Mouse (Mus musculus): ENCODE measurements around the gene Spns1. TPM values are rescaled to one million over a fixed set of nuclear protein-coding genes. Genes with fewer than 3 reads are reported as not detected.

The Spns1 gene
- polyA plus RNA-seq, 2 experiments = 11.6 to 21.7 TPM

DNA sequence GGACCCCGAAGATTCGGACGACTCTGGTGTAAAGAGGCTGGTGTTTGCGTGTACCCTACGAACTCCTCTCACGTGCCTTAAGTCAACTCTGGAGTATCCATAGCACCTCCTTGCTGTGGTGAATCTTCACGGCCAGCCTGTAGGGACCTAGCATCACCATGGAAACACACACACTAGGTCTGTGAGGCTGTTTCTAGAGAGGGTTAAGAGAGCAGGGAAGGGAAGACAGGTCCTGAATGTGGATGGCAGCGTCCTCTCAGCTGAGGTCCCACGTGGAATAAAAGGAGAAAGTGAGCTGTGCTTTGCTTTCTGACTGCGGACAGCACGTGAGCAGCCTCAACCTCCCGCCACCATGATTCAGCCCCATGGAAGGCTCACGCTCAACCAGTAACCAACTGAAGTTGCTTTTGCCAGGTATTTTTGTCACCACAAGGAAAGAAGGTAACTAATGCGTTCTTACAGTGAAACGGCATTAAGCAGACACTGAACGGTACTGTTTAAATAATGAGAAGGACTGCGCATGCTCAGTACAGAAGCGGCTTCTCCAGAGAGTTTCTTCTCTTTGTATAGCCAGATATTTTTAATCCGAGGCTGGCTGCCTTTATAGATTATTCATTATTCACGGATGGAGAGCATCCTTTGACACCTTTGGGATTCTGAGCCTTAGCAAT lies 26.4 kb downstream of the Spns1 start:
- Histone ChIP-seq H3K4me3 (ENCODE audit: insufficient read depth in 1 of 2, low read depth in 2 of 2, low read length in 2 of 2) (no peak overlapping the region), H3K4me1 (replicated peaks; ENCODE audit: control insufficient read depth in 2 of 2, insufficient read depth in 2 of 2, low read length in 1 of 2) (peaks cover 9 to 29% of the 10 kb centered on the region in 2 experiments), H3K27ac (no peak overlapping the region), H3K9ac (replicated peaks) (no peak overlapping the region), H3K4me2 (ENCODE audit: low read depth) (no peak overlapping the region; the same call in 1 of the 2 replicates), H3K27me3 (ENCODE audit: control insufficient read depth, insufficient read depth, low read length) (no peaks in the 10 kb centered on the region), H3K9me3 (ENCODE audit: control insufficient read depth, low read length) (no peaks in the 10 kb centered on the region), H3K36me3 (replicated peaks; ENCODE audit: control insufficient read depth, insufficient read depth, low read depth) (no peaks in the 10 kb centered on the region)
- WGBS (ENCODE audit: insufficient replicate concordance) = 64% methylated on average over 20 of the region's 20 CpGs
- DNase-seq (ENCODE audit: low read depth in 3 of 3, low spot score in 3 of 3) = no peak
- ATAC-seq (ENCODE audit: insufficient read depth) = no peak
- TF ChIP-seq EP300 (IDR thresholded peaks at IDR 0.05; ENCODE audit: low read depth) (no peak), CTCF (IDR thresholded peaks at IDR 0.05; ENCODE audit: low read depth) (no peak)

DNA sequence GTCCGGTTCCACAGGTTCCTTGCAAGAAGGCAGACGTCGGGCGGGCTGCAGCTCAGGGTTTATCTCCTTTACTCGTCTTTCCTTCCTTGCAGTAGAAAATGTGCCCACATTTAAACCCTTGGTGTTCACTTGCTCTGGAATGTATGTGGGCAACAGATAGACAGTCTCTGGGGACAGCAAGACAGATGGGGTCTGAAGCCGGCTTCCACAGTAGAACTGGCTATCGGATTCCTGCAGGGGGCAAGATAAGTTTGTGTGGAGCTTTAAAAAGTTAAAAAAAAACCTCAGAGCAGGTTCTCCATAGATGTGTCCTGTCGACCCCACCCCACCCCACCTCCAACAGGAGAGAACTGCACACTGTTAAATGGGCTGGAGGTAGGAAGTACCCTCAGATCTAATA lies 29.0 kb downstream of the Spns1 start:
- TF ChIP-seq CTCF (IDR thresholded peaks at IDR 0.05; ENCODE audit: low read depth) (no peak), EP300 (IDR thresholded peaks at IDR 0.05; ENCODE audit: low read depth) (peak; percentile 52)
- no peak overlapping the region for H3K27ac ChIP-seq
- no peak overlapping the region for H3K4me3 ChIP-seq (ENCODE audit: insufficient read depth in 1 of 2, low read depth in 2 of 2, low read length in 2 of 2)
- peak; percentile 85 for ATAC-seq (ENCODE audit: insufficient read depth)
- no peak overlapping the region for H3K9ac ChIP-seq (replicated peaks)
- no peaks in the 10 kb centered on the region for H3K36me3 ChIP-seq (replicated peaks; ENCODE audit: control insufficient read depth, insufficient read depth, low read depth)
- H3K9me3 ChIP-seq (ENCODE audit: control insufficient read depth, low read length) = no peaks in the 10 kb centered on the region
- 11% methylated on average over 8 of the region's 8 CpGs for WGBS (ENCODE audit: insufficient replicate concordance)
- peak; percentile 37 to 39 (median 38) for DNase-seq (ENCODE audit: low read depth in 3 of 3, low spot score in 3 of 3)
- no peaks in the 10 kb centered on the region for H3K27me3 ChIP-seq (ENCODE audit: control insufficient read depth, insufficient read depth, low read length)
- peaks cover 0 to 13% of the 10 kb centered on the region in 2 experiments; a peak in 2 of 4 replicates for H3K4me1 ChIP-seq (replicated peaks; ENCODE audit: control insufficient read depth in 2 of 2, insufficient read depth in 2 of 2, low read length in 1 of 2)
- no peak overlapping the region for H3K4me2 ChIP-seq (ENCODE audit: low read depth)

DNA sequence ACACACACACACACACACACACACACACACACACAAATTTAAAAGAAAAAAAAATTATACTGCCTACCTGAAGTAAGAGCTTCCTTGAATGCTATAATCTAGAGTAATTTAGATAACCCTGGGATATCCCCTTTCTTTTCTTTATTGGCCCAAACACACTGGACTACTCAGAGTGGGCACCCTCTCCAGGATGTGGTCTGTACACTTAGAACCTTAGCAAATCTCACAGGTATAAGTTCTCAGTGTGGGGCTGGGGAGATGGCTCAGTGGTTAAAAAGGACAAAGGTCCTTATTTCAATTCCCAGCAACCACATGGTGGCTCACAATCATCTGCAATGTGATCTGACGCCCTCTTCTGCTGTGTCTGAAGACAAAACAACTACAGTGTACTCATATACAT lies 30.2 kb downstream of the Spns1 start:
- TF ChIP-seq EP300 (IDR thresholded peaks at IDR 0.05; ENCODE audit: low read depth) (no peak), CTCF (IDR thresholded peaks at IDR 0.05; ENCODE audit: low read depth) (no peak)
- no peak overlapping the region for H3K4me3 ChIP-seq (ENCODE audit: insufficient read depth in 1 of 2, low read depth in 2 of 2, low read length in 2 of 2)
- no peaks in the 10 kb centered on the region for H3K36me3 ChIP-seq (replicated peaks; ENCODE audit: control insufficient read depth, insufficient read depth, low read depth)
- no peaks in the 10 kb centered on the region for H3K27me3 ChIP-seq (ENCODE audit: control insufficient read depth, insufficient read depth, low read length)
- 52% methylated on average over 1 of the region's 1 CpGs for WGBS (ENCODE audit: insufficient replicate concordance)
- H3K9me3 ChIP-seq (ENCODE audit: control insufficient read depth, low read length) = no peaks in the 10 kb centered on the region
- H3K4me1 ChIP-seq (replicated peaks; ENCODE audit: control insufficient read depth in 2 of 2, insufficient read depth in 2 of 2, low read length in 1 of 2) = peaks cover 0 to 12% of the 10 kb centered on the region in 2 experiments; a peak in 2 of 4 replicates
- H3K27ac ChIP-seq = no peak overlapping the region
- H3K9ac ChIP-seq (replicated peaks) = no peak overlapping the region
- no peak overlapping the region for H3K4me2 ChIP-seq (ENCODE audit: low read depth)
- DNase-seq (ENCODE audit: low read depth in 3 of 3, low spot score in 3 of 3) (no peak), ATAC-seq (ENCODE audit: insufficient read depth) (no peak)

DNA sequence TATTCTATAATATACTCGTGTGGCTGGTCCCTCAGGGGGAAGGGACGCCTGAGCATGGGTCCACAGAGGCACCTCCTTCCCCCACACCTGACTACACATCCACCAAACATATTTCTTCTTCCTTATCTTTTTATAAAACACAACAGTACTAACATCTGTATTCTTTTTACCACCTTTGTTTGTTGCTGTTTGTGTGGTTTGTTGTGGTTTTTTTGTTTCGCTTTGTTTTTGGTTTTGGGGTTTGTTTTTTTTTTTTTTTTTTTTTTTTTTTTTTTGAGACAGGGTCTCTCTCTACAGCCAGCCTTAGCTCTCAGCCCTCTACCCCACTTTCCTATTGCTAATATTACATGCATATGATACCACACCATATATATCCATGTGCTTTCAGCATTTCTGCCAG lies 31.3 kb downstream of the Spns1 start:
- peaks cover 0 to 12% of the 10 kb centered on the region in 2 experiments; a peak in 2 of 4 replicates for H3K4me1 ChIP-seq (replicated peaks; ENCODE audit: control insufficient read depth in 2 of 2, insufficient read depth in 2 of 2, low read length in 1 of 2)
- WGBS (ENCODE audit: insufficient replicate concordance) = 53% methylated on average over 3 of the region's 3 CpGs

DNA sequence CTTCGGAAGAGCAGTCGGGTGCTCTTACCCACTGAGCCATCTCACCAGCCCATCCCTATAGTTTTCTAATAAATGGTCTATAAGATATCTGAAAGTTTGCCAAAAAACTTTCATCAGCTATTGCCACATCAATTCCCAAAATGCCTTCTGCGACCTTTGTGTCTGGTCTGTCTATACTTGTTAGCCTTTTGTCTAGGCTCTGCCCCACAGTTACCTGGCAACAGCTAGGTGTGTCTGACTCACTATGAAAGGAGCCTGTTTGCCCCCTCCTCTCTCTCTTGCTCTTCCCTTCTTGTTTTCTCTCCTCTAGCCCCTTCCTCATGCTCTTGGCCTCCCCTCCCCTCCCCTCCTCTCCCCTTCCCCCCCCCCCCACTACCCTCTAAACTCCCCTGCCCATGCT lies 31.7 kb downstream of the Spns1 start:
- H3K9ac ChIP-seq (replicated peaks) = no peak overlapping the region
- TF ChIP-seq EP300 (IDR thresholded peaks at IDR 0.05; ENCODE audit: low read depth) (no peak), CTCF (IDR thresholded peaks at IDR 0.05; ENCODE audit: low read depth) (no peak)
- H3K27ac ChIP-seq = no peak overlapping the region
- H3K9me3 ChIP-seq (ENCODE audit: control insufficient read depth, low read length) = no peaks in the 10 kb centered on the region
- no peak for ATAC-seq (ENCODE audit: insufficient read depth)
- no peak for DNase-seq (ENCODE audit: low read depth in 3 of 3, low spot score in 3 of 3)
- H3K4me3 ChIP-seq (ENCODE audit: insufficient read depth in 1 of 2, low read depth in 2 of 2, low read length in 2 of 2) = no peak overlapping the region
- H3K4me2 ChIP-seq (ENCODE audit: low read depth) = no peak overlapping the region
- no peaks in the 10 kb centered on the region for H3K27me3 ChIP-seq (ENCODE audit: control insufficient read depth, insufficient read depth, low read length)
- WGBS (ENCODE audit: insufficient replicate concordance) = 70% methylated on average over 3 of the region's 3 CpGs
- peaks cover 0 to 14% of the 10 kb centered on the region in 2 experiments; a peak in 2 of 4 replicates for H3K4me1 ChIP-seq (replicated peaks; ENCODE audit: control insufficient read depth in 2 of 2, insufficient read depth in 2 of 2, low read length in 1 of 2)
- no peaks in the 10 kb centered on the region for H3K36me3 ChIP-seq (replicated peaks; ENCODE audit: control insufficient read depth, insufficient read depth, low read depth)

More for the DNA sequence above, 31.3 kb downstream of the Spns1 start:
- no peak overlapping the region for H3K4me2 ChIP-seq (ENCODE audit: low read depth)
- ATAC-seq (ENCODE audit: insufficient read depth) (no peak), DNase-seq (ENCODE audit: low read depth in 3 of 3, low spot score in 3 of 3) (no peak)
- H3K36me3 ChIP-seq (replicated peaks; ENCODE audit: control insufficient read depth, insufficient read depth, low read depth) = no peaks in the 10 kb centered on the region
- H3K27ac ChIP-seq = no peak overlapping the region
- no peaks in the 10 kb centered on the region for H3K27me3 ChIP-seq (ENCODE audit: control insufficient read depth, insufficient read depth, low read length)
- H3K9ac ChIP-seq (replicated peaks) = no peak overlapping the region
- TF ChIP-seq EP300 (IDR thresholded peaks at IDR 0.05; ENCODE audit: low read depth) = no peak
- TF ChIP-seq CTCF (IDR thresholded peaks at IDR 0.05; ENCODE audit: low read depth) = no peak
- H3K4me3 ChIP-seq (ENCODE audit: insufficient read depth in 1 of 2, low read depth in 2 of 2, low read length in 2 of 2) = no peak overlapping the region
- no peaks in the 10 kb centered on the region for H3K9me3 ChIP-seq (ENCODE audit: control insufficient read depth, low read length)

Measured in liver, embryonic 14.5 days (tissue).